Mouse (Mus musculus) heart, postnatal 14 days (tissue): ENCODE results near the gene Dok3. TPM values are rescaled to one million over a fixed set of nuclear protein-coding genes. Genes with fewer than 3 reads are reported as not detected.
"Not testable (repeated sequence)": the region's sequence is repeated elsewhere in the genome, so short reads cannot be mapped to it uniquely, and the experiment has no call there.

Experiments used
- DNase-seq, 2 experiments: peaks; one replicate each; pipeline ENCODE4 v3.0.0; 2021 to 2022
- intact Hi-C: fragments of 180-260 bp; cut with DNase I; formaldehyde crosslinking; loops from one replicate; pipeline ENCODE4 v1.15.1; 2025
- long read RNA-seq, 2 experiments: library from polyadenylated mRNA; stranded (forward); transcript quantifications; one replicate each; pipeline ENCODE4 v2.0.0; 2021
- total RNA-seq, 2 experiments: library from RNA; stranded (reverse); gene quantifications; 2 replicates each; pipeline ENCODE4 v1.2.3; 2021

Gene Dok3
- total RNA-seq: 1 to 10 TPM; 1.9 to 2.3 TPM
- long read RNA-seq, experiment 1, partial matches to known transcripts: 1 of 4 reads
- long read RNA-seq, experiment 1, other reads (novel, unspliced or antisense): 1 of 4 reads
- long read RNA-seq, experiment 2, partial matches to known transcripts: 0 of 1 reads
- long read RNA-seq, experiment 2, other reads (novel, unspliced or antisense): 0 of 1 reads

DNA sequence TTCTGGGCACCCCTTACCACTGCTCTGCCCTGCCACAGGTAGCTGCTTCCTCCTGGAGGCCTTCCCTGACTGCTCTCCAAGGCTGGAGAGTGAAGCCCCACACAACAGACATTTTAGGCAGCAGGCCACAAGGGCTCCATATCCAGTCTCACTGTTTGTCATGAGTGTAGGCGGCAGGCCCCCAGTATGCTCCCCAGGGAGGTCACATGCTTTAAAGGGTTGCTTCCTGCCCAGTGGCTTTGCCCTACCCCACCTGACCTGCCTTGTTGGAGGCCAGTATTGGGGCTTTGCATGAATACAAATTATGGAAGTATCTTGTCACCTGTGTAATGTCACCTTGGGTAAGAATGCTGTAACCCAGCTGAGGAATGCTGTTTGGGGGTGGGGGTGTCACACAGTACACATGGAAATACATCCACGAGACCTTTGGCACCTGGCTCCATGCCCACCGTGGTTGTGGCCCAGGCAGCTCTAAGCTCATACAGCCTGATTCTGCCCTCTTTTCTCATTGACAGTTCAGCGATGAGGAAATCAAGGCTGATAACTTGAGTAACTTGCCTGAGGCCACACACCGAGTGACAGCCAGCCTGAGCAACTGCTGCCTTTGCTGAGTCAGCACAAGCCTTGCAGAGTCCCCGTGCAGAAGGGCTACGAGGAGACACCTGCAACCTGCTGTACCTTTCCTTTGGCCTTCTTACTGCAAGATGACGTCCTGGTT is at the start of gene Dok3:
Gene Dok3 (minus strand): TSS at position 99 of the 718 bp plus-strand sequence.
- intact Hi-C loops: no loop called here
- DNase-seq: no peak

DNA sequence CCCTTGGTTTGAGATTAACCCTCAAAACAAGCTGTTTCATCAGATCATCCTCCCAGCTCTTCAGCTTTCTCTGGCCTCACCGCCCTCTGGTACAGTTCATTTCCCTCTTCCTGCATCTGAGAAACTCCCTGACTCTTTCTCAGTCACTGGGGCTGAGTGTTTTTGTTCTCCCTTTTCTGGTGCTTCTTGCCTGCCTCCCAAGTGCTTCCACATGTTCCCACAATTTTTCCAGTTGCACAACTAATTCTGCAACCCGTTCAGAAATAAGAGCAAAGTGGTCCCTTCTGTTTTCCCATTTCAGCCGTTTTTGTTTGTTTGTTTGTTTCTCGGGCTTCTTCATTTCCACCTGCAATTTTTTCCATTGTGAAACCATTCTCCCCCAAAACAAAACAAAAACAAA is 49.0 kb upstream of the Dok3 start:
- intact Hi-C loops: no loop called here

DNA sequence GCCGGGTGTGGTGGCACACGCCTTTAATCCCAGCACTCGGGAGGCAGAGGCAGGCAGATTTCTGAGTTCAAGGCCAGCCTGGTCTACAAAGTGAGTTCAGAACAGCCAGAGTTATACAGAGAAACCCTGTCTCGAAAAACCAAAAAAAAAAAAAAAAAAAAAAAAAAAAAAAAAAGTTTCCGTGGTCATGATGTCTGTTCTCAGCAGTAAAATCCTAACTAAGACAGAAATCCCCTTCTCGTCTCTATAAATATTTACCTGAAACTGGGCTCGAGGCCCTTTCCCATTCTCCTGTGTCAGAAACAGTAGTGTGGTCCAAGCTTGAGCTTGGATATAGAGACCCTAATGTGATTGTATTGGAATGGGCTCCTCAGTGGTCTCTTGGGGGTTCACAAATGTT is 47.8 kb upstream of the Dok3 start:
- DNase-seq, intact Hi-C loops: not testable (repeated sequence)

More for the DNA sequence above, 49.0 kb upstream of the Dok3 start:
- DNase-seq: no peak

DNA sequence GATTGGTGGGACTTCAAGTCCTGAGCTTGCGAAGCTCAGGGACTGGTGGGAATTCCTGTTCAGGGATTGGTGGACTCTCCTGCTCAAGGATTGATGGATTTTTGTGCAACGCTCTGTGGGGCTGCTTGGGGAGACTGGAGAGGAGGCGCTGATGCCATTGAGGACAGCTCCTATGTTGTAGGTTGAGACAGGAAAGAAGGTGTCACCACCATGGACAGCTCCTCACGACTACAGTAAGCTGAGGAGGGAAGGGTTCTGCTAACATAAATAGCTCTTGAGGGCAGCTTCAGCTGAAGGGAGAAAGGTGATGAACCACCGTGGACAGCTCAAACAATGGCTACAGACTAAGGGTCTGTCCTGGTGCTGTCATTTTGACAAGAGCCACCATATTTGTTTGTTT is 46.8 kb upstream of the Dok3 start:
- DNase-seq: no peak
- intact Hi-C loops: no loop called here

DNA sequence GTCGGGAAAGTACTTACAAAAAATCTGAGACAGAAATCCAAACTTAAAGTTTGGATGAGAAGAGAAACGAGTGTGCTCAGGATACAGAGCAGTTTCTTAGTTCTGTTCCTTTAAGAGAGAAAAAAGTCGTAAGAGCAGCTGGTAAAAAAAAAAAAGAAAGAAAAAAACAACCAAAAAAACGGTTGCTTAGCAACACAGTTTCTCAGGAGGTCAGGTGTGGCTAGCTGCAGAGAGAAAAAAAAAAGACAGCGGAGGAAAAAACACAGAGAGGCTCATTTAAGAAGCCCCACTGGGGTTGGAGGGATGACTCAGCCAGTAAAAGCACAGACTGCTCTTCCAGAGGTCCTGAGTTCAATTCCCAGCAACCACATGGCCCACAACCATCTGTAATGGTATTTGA is 45.2 kb upstream of the Dok3 start:
- no peak for DNase-seq
- intact Hi-C loops: no loop called here

DNA sequence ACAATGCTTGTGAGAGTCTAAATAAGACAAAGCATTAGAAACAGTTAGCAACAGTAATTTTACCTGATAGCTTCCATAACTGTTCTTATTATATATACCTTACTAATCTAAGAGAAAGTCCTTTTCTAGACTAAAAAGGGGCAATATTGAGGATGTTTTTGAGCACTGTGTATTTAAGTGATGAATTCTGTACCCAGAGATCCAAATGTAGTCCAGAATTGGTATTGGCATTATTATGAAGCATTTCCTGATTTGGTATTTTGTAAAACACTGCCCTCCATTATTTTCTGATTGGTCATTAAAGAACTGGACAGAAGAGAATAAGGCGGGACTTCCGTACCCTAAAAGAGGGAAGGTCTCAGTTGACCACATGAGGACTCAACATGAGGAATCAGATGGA is 44.3 kb upstream of the Dok3 start, which contains the start of gene Tmed9:
Gene Tmed9 (plus strand): TSS at position 301 of the 400 bp plus-strand sequence.
- intact Hi-C loops: no loop called here
- DNase-seq: no peak

DNA sequence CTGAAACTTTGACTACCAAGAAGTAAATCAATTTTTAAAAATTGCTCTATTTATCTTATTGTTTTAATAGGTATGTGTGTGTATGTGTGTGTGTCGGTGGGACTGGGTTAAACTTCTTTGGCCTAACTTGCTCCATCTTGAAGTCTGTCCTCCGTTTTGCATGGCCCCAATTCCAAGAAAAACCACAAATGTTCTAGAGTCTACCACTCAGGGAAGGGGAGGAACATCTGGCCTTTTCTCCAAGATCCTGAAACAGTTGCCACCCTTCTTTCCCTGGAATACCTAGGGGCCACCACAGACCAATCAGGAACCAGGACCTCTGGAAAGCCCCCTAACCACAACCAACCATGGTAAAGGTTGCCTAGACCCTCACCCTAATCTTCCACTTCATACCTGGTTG is 42.9 kb upstream of the Dok3 start:
- intact Hi-C loops: no loop called here
- DNase-seq: no peak

DNA sequence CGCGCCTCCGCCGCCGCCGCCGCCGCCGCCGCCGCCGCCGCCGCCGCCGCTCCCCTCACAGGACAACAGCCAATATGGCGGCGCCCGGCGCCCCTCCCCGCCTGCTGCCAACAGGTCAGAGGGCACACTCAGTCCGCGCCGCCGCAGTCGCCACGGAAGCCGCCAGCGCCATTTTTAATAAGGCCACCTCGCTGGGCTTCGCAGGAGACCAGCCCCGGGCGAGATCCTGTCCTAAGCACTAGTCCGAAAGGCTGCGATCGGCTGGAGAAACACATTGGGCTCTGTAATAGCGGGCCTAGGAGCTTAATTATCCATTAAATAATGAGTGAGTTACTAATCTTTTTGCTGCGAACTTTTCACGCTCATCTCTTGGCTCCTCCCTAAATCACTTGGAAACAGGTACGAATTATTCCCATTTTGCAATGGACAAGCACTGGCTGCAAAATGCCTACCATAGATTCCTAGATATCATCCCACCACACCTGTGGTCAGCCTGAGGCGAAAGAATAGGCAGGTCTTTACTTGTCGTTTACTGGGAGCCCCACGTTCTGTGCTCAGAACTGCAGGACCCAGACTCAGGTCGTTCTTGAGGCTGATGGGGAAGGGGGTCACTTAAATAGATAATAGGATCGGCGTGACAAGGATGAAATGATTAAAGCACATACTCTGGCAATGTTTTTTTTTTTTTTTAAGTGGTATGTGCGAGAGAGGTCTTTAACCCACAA is 42.1 kb upstream of the Dok3 start, which contains the start of gene Fam193b:
Gene Fam193b (minus strand): TSS at position 94 of the 725 bp plus-strand sequence.
- peak; percentile 96 to 97 for DNase-seq
- intact Hi-C loops: no loop called here

DNA sequence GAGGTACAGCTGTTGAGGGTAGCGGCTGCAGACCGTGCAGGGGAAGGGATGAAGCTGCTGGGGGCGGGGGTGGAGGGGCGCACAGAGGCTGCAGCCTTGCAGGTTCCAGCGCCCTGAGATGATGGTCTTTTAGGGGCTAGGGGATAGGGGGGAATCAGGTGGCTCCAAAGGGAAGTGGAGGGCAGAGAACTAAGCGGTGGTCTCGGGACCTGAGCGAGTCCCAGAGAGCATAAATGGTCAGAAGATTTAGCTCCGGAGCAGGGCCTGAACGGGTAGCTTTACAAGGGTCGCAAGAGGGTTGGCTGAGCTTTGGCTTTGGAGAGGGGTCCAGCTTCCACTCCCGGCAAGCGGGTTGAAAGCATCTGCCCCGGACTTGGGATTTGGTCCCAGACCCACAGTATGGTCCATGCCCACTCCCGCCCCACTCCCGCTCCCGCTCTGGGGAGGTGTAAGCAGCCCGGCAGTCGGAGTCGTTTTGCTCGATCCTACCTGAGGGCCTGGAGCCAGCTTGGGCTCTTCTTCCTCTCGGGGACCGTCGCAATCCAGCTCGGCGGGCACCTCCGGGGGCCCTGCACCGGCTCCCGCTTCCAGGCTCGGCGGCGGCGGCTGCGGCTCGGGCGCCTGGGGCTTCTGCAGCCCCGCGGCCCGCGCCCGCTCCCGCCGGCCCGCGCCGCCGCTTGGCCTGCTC is 41.3 kb upstream of the Dok3 start:
- intact Hi-C loops: no loop called here
- DNase-seq: peak; percentile 40 to 42

DNA sequence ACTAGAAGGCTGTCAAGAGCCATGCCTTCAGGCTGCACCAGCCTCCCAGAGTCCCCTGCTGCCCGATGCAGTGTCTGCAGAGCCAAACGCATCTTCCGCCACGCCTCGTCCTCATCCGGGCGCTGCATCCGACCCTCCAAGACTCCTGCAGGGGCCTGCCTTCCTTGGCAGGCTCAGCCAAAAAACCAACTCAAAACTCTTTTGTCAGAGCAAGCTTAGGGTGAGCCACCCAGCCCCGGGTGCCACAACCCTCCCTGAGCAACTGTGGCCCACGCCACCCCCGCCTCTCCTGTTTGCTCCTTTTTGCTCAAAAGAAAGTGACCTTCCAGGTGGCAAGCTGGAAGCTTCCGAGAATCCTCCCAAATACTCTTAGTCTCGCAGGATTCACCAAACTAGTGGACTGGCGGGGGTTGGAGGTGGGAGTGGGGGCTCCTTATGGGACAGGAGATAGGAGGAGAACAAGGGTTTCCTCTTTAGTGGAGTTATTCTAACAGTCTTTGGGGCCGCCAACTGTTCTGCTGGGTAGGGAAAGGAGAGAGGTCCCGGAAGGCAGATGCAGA is 40.7 kb upstream of the Dok3 start:
- DNase-seq: peak; percentile 16 to 40
- intact Hi-C loops: no loop called here

DNA sequence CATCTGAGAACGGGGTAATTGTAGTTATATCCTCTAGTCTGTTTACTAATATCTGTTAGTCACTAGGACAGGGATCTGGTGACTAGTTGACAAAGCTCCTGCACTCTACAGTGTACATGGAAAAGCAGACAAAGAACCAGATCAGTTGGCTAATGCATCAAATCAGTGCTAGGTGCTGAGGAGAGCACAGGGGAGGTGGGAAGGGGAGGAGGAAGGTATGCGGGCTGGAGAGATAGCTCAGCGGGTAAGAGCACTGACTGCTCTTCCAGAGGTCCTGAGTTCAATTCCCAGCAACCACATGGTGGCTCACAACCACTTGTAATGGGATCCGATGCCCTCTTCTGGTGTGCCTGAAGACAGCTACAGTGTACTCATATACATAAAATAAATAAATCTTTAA is 39.4 kb upstream of the Dok3 start:
- intact Hi-C loops, DNase-seq: not testable (repeated sequence)

DNA sequence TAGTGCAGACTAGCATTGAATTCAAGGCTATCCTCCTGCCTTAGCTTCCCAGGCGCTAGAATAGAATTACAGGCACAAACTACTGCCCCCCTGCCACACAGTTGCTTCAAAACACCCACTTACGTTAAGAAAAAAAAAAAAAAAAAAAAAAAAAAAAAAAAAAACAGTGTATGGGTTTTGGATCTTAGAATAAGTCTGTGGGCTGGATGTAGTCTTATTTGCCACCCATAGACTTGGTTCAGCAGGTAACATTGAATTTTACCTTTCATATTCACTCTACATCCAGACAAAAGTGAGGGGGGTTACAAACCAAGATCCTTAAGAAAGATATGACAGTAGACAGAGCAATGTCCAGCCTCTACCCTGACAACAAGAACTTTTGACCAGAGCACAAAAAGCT is 38.9 kb upstream of the Dok3 start:
- intact Hi-C loops: no loop called here
- no peak for DNase-seq

DNA sequence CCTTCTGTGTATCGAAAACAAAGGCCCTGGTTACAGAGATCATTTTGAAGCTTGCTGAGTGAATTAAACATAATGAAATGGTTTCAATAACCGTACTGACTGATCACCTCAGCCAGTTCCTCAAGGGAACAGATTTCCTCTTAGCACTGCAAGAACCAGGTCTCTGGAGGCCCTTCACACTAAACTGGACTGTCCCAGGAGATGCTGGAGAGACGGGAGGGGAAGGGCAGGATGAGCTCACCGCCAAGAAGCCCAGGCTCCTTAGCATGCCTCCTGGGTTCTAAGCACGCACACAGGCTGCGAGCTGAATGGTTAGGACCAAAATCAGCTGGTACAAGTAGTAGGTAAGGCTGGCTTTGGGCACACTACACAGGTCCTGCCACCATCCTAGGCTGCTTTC is 37.9 kb upstream of the Dok3 start:
- DNase-seq: no peak

DNA sequence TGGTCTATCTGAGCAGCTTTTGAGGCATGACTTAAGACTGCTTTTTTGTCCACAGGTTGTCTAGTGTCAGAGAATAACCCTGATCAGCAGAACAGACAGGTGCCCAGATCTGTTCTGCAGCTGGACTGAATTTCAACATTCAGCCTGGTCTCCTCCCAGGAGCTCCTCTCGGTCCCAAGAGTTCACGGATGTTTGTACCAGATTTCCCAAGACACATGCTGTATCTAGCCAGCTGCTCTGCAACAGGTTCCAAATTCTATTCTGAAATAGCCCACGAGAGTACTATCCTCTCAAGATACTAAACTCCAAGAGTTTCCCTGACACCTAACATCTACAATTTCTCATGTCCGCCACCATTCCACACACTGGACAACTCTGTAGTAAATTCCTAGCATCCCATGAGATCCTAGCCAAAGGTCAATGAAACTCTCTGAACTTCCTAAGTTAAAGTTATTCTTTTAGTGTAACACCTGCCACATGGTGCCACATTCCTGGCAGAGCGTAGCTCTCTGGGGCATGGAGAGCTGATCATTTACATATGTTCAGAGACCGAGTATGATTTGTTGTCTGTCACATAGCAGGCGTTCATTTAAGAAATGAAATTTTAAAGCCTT is 34.3 kb upstream of the Dok3 start:
- no peak for DNase-seq
- intact Hi-C loops: no loop called here

More for the DNA sequence above, 37.9 kb upstream of the Dok3 start:
- intact Hi-C loops: no loop called here

DNA sequence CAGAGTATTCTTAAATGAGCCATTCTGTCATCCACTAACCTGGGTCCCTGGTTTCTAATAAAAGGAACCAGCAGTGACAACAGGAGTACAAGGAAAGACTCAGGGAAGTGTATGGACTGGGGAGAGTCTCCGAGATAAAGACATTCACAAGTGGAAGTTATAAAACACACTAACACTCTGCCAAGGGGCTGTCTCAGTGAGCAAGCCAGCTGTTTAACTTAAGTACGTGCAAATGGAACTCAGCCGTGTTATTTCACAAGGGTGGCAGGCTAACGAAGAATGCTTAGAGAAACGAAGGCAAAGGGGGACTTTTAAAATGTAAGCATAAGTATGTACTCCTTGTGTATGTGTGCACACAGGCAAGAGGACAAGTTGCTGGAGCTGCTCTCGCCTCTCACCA is 28.4 kb upstream of the Dok3 start:
- no peak for DNase-seq
- intact Hi-C loops: no loop called here

DNA sequence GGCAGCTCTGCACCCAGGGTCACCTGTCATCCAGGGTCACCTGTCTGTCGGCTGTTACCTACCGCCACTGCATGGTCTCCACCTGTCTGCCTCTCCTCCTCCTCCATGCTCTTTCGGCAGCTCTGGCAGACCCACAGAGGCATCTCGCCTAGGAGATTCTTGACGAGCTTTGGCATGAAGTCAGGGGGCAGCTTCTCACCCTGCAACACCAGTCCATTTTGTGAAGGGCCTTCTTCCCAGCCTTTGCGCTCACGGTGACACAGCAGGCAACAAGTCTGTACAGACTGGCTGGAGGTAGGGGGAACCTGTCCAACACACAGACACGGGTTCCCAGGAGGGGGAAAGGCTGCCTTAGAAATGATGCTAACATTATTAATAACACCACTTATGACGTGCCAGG is 26.8 kb upstream of the Dok3 start:
- intact Hi-C loops: no loop called here
- no peak for DNase-seq

DNA sequence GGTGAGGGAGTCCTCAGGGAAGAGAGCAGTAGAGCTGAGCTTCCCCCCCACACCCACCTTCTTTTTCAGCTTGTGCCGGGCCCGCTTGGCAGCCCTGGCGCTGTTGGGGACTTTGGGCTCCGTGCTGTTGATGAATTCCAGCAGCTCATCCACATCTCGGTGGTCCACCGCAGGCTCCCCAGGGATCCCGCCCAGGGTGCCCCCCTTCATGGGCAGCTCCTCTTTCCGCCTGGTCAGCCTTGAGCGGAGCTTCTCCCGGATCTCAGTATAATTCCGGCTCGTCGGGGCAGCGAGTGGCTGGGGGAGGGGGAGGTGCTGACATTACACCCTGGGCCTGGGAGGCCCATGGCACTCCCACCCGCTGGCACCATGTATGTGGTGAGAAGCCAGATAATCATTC is 20.0 kb upstream of the Dok3 start:
- intact Hi-C loops: no loop called here
- no peak for DNase-seq

DNA sequence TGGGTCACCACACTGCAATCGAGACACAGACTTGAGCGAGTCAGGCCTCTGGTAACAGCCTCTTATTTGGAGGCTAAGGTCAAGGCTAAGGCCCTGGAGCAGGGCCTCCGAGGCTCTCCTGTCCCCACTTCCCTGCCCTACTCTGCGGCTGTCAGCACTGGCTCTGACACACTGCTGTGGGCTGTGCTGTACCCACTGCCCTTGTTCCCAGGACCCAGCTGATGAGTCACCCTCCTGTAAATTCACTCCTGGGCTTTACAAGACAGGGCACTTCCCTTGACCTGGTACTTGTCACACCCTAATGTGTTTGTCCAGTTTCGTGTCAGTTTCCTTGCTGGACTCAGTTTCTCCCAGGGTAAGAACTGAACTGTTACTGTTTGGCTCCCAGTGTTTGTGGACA is 19.3 kb upstream of the Dok3 start:
- no peak for DNase-seq
- intact Hi-C loops: no loop called here

DNA sequence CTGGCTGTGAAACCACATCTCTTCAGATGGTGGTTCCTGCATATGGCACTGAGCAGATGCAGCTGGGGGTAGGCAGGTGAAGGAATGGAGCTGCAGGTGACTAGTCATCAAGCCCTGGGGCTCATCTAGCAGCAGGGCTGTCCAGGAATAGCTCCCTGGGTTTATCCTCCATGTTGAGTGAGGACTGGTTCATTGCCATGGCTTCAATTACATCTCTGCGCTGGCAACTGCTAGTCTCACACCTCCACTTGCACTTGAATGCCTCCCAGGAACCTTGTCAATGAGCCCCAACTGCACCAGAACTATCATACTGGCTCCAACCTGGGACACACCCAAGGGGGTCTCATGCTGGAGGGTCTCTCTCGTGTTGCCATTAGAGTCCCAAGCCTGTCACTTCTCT is 18.8 kb upstream of the Dok3 start:
- DNase-seq: no peak
- intact Hi-C loops: no loop called here

DNA sequence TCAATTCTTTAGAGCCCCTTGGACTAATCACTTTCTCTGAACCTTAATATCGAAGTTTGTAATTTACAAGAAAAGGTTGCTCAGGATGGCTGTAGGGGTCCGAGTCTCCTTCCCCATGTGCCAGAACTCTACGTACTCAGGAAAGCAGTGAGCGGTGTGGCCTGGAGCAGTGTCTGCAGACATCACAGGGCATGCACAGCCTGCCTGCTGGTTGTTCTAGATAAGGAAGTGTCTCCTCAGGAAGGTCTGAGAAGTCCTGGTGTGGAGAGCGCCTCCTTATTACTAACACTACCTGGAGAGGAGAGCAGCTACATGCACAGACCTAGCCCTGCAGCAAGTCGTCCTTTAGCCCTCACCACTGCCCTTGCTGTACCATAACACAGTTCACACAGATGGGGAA is 15.7 kb upstream of the Dok3 start:
- intact Hi-C loops: no loop called here
- no peak for DNase-seq
